Mouse (Mus musculus) kidney, embryonic 15.5 days (tissue): Measurements from ENCODE around the gene Fam102b. TPM values are rescaled to one million over a fixed set of nuclear protein-coding genes. Genes with fewer than 3 reads are reported as not detected.

Experiments used
- ATAC-seq: fragments of 200-750 bp; cut with Nextera tagmentation; replicated peaks from 2 replicates; pipeline ENCODE4 v1.8.0; 2017; ENCODE audit warnings: moderate TSS enrichment; ENCODE audit not compliant: low FRiP score
- H3K27ac ChIP-seq: fragments of 300-500 bp; sonication (generic); 2 replicates; pipeline ENCODE4 v1.5.1; 2015; ENCODE audit warnings: mild to moderate bottlenecking, inconsistent platforms
- H3K27me3 ChIP-seq: fragments of 300-500 bp; sonication (generic); 2 replicates; pipeline ENCODE4 v1.6.1; 2015; ENCODE audit warnings: inconsistent platforms
- H3K36me3 ChIP-seq: fragments of 300-500 bp; sonication (generic); 2 replicates; pipeline ENCODE4 v1.6.1; 2015; ENCODE audit warnings: inconsistent platforms
- H3K4me1 ChIP-seq: fragments of 300-500 bp; sonication (generic); 2 replicates; pipeline ENCODE4 v1.6.1; 2015; ENCODE audit warnings: inconsistent platforms
- H3K4me2 ChIP-seq: fragments of 300-500 bp; sonication (generic); 2 replicates; pipeline ENCODE4 v1.6.1; 2015; ENCODE audit warnings: moderate library complexity, mild to moderate bottlenecking, inconsistent platforms
- H3K4me3 ChIP-seq: fragments of 300-500 bp; sonication (generic); replicated peaks from 2 replicates; pipeline ENCODE4 v1.5.1; 2015; ENCODE audit warnings: mild to moderate bottlenecking, inconsistent platforms
- H3K9ac ChIP-seq: fragments of 300-500 bp; sonication (generic); 2 replicates; pipeline ENCODE4 v1.6.1; 2015; ENCODE audit warnings: mild to moderate bottlenecking, inconsistent platforms
- H3K9me3 ChIP-seq: fragments of 300-500 bp; sonication (generic); replicated peaks from 2 replicates; pipeline ENCODE4 v1.6.1; 2016; ENCODE audit warnings: inconsistent platforms
- WGBS: fragments of 180-500 bp; shearing (Covaris S2); methylation state at CpG from one replicate; pipeline ENCODE4 v1.1.7; 2015; ENCODE audit warnings: mixed read lengths; 5-methylcytosine and 5-hydroxymethylcytosine counted together
- polyA plus RNA-seq: library from polyadenylated mRNA; unstranded; fragments of >200 nt; fragmentation: Nextera tagmentation; extraction: Ambion mirVana; gene quantifications from 2 replicates; pipeline ENCODE4 v1.2.1, GENCODE M21; 2015

Gene Fam102b
- polyA plus RNA-seq, 1 experiment from 2014 or later = 4.7 TPM

DNA sequence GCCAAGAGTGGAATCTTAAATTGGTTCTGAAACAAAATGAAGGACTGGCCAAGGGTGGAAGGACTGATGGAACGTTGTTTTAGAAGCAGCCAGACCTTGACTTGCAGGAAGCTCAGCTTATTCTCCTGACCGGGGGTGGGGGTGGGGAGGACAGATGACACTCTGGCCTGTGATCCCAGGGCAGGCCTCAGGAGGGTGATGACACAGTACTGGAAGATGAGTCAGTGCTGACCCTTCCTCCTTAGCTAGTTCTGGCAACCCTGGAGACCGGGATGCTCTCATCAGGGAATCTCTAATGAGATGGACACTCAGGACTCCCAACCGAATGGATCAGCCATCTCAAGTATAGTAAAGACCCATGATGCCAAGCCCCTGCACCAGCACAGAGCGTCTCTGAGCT lies 21.6 kb downstream of the Fam102b start:
- whole genome bisulfite sequencing = 74% methylated on average over 5 of the region's 5 CpGs
- Histone ChIP-seq H3K9ac (no peak overlapping the region), H3K9me3 (no peaks in the 10 kb centered on the region), H3K27me3 (no peaks in the 10 kb centered on the region), H3K4me2 (no peak overlapping the region), H3K4me3 (no peak overlapping the region), H3K4me1 (peaks cover 6% of the 10 kb centered on the region; the same call in 1 of the 2 replicates), H3K36me3 (peaks cover 13% of the 10 kb centered on the region), H3K27ac (no peak overlapping the region)
- ATAC-seq = no peak

DNA sequence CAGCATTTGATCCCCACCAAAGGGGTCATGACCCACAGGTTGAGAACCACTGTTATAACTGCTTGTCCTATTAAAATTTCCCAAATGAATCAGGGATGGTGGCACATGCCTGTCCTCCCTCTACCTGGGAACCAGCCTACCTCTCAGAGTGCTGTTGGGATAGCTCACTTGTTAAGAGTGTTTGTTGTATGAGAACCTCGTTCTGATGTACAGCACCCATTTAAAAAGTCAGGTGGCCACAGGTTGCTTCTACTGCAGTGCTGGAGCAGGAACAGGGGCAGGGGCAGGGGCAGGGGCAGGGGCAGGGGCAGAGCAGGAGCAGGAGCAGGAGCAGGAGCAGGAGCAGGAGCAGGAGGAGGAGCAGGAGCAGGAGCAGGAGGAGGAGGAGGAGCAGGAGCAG lies 28.2 kb downstream of the Fam102b start:
- Histone ChIP-seq H3K36me3 (peaks cover 20% of the 10 kb centered on the region), H3K27ac (no peak overlapping the region), H3K4me1 (no peaks in the 10 kb centered on the region), H3K4me2 (no peak overlapping the region), H3K27me3 (no peaks in the 10 kb centered on the region), H3K9me3 (no peaks in the 10 kb centered on the region), H3K4me3 (no peak overlapping the region), H3K9ac (no peak overlapping the region)
- ATAC-seq = no peak
- WGBS = 88% methylated on average over 1 of the region's 1 CpGs

DNA sequence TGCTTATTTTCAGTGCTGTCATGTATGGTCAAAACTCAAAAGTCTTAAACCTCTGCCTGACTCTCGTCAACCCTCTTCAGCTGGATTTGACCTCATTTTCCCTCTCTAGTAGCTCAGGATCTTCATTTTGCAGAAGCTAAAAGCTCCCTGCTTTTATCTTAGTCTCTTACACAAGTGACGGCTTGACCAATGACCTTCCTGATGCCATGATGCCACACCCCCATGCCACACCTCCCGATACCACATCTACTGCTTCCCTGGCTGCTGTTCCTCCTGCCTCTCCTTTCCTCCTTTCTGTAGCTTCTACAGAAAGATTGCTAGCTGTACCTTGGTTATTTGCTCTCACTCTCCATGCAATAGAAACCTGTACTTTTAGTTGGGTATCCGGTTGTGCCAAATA lies 29.6 kb downstream of the Fam102b start:
- Histone ChIP-seq H3K9me3 (no peaks in the 10 kb centered on the region), H3K27ac (no peak overlapping the region), H3K4me1 (no peaks in the 10 kb centered on the region), H3K4me2 (no peak overlapping the region), H3K4me3 (no peak overlapping the region), H3K36me3 (peaks cover 20% of the 10 kb centered on the region), H3K9ac (no peak overlapping the region), H3K27me3 (no peaks in the 10 kb centered on the region)
- no peak for ATAC-seq
- 71% methylated on average over 4 of the region's 4 CpGs for WGBS

DNA sequence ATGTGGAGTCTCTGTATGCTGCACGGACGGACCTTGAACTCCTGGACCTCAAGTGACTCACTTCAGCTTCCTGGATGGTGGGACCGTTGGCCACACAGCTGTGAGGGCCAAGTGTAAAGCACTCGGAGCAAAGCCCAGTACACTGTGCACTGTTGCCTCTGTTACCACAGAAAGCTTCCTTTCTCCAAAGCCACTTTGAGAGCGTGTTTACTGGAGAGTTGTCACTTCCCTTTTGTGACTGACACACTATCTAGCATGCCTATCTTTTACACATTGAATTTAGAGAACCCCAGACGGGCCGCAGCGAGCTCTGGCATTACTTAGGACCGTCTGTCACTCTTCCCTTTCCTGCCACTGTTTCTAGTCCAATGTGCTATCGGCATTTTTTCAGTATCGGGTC lies 30.1 kb downstream of the Fam102b start:
- Histone ChIP-seq H3K4me1 (no peaks in the 10 kb centered on the region), H3K36me3 (peaks cover 19% of the 10 kb centered on the region), H3K4me2 (no peak overlapping the region), H3K9me3 (no peaks in the 10 kb centered on the region), H3K4me3 (no peak overlapping the region), H3K27ac (no peak overlapping the region), H3K9ac (no peak overlapping the region), H3K27me3 (no peaks in the 10 kb centered on the region)
- no peak for ATAC-seq
- 74% methylated on average over 11 of the region's 11 CpGs for WGBS

GRCm38 (mm10) chr3:108995379-108995778 lies 32.0 kb downstream of the Fam102b start:
- H3K36me3 ChIP-seq = peaks cover 18% of the 10 kb centered on the region; the same call in 1 of the 2 replicates
- H3K9me3 ChIP-seq = no peaks in the 10 kb centered on the region
- 80% methylated on average over 2 of the region's 2 CpGs for WGBS
- no peak for ATAC-seq
- no peaks in the 10 kb centered on the region for H3K4me1 ChIP-seq
- no peak overlapping the region for H3K4me3 ChIP-seq
- H3K4me2 ChIP-seq = no peak overlapping the region
- H3K27ac ChIP-seq = no peak overlapping the region
- no peak overlapping the region for H3K9ac ChIP-seq
- H3K27me3 ChIP-seq = no peaks in the 10 kb centered on the region

GRCm38 (mm10) chr3:108994477-108994876 lies 32.9 kb downstream of the Fam102b start:
- Histone ChIP-seq H3K27ac (no peak overlapping the region), H3K4me2 (no peak overlapping the region), H3K27me3 (no peaks in the 10 kb centered on the region), H3K36me3 (peaks cover 14% of the 10 kb centered on the region; the same call in 1 of the 2 replicates), H3K4me3 (no peak overlapping the region), H3K9ac (no peak overlapping the region), H3K9me3 (no peaks in the 10 kb centered on the region), H3K4me1 (no peaks in the 10 kb centered on the region)
- no peak for ATAC-seq
- 89% methylated on average over 2 of the region's 2 CpGs for WGBS

GRCm38 (mm10) chr3:108989971-108990548 lies 37.3 kb downstream of the Fam102b start:
- peaks cover 26% of the 10 kb centered on the region; the same call in 1 of the 2 replicates for H3K36me3 ChIP-seq
- H3K27ac ChIP-seq = no peak overlapping the region
- no peak overlapping the region for H3K4me3 ChIP-seq
- no peak overlapping the region for H3K4me2 ChIP-seq
- WGBS = 83% methylated on average over 9 of the region's 9 CpGs
- H3K9me3 ChIP-seq = no peaks in the 10 kb centered on the region
- no peak for ATAC-seq
- no peaks in the 10 kb centered on the region for H3K4me1 ChIP-seq
- no peaks in the 10 kb centered on the region for H3K27me3 ChIP-seq
- H3K9ac ChIP-seq = no peak overlapping the region

GRCm38 (mm10) chr3:108987009-108987659 lies 40.3 kb downstream of the Fam102b start:
- Histone ChIP-seq H3K4me1 (no peaks in the 10 kb centered on the region), H3K4me3 (no peak overlapping the region), H3K27ac (no peak overlapping the region), H3K9ac (no peak overlapping the region), H3K27me3 (no peaks in the 10 kb centered on the region), H3K9me3 (no peaks in the 10 kb centered on the region), H3K36me3 (peaks cover 28% of the 10 kb centered on the region; the same call in 1 of the 2 replicates), H3K4me2 (no peak overlapping the region)
- no peak for ATAC-seq
- 82% methylated on average over 12 of the region's 12 CpGs for WGBS

DNA sequence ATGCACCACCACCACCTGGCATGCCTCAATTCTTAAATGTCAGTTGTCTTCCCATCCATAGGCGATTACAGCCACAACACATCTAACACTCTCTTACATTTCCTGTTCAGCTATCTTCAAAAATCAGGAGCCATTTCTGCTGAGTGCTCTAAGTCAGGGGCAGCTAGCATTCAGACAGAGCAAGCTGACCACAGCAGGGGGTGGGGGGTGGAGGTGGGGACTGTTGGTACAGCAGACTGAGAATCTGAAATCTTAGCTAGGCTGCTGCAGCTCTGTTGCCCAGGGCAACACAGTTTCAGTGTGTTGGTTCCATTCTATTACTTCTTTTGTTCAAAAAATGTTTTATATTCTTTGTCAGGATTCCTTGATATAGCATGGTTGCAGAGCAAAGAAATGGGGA lies 40.9 kb downstream of the Fam102b start:
- Histone ChIP-seq H3K27me3 (no peaks in the 10 kb centered on the region), H3K4me1 (no peaks in the 10 kb centered on the region), H3K9me3 (no peaks in the 10 kb centered on the region), H3K9ac (no peak overlapping the region), H3K4me2 (no peak overlapping the region), H3K4me3 (no peak overlapping the region), H3K27ac (no peak overlapping the region), H3K36me3 (peaks cover 23% of the 10 kb centered on the region; the same call in 1 of the 2 replicates)
- 90% methylated on average over 1 of the region's 1 CpGs for WGBS
- ATAC-seq = no peak

- Histone ChIP-seq H3K27ac (no peak overlapping the region), H3K4me3 (no peak overlapping the region), H3K4me2 (no peak overlapping the region), H3K36me3 (peaks cover 35% of the 10 kb centered on the region), H3K9me3 (no peaks in the 10 kb centered on the region), H3K4me1 (no peaks in the 10 kb centered on the region), H3K27me3 (no peaks in the 10 kb centered on the region), H3K9ac (no peak overlapping the region)
- WGBS = 71% methylated on average over 5 of the region's 5 CpGs
- ATAC-seq = no peak
Observed at GRCm38 (mm10) chr3:108983989-108984388, 43.4 kb downstream of the Fam102b start.

- ATAC-seq = no peak
- WGBS = 83% methylated on average over 6 of the region's 6 CpGs
Observed at GRCm38 (mm10) chr3:108981946-108982345, 45.5 kb downstream of the Fam102b start.

GRCm38 (mm10) chr3:108977340-108978030 lies 49.9 kb downstream of the Fam102b start:
- ATAC-seq = no peak
- Histone ChIP-seq H3K9me3 (no peaks in the 10 kb centered on the region), H3K9ac (no peak overlapping the region), H3K4me2 (no peak overlapping the region), H3K27me3 (no peaks in the 10 kb centered on the region), H3K4me3 (no peak overlapping the region), H3K4me1 (0 out of 2 replicates have a peak, but pooled peaks cover 4% of the 10 kb centered on the region), H3K36me3 (peaks cover 37% of the 10 kb centered on the region), H3K27ac (no peak overlapping the region)
- 95% methylated on average over 13 of the region's 13 CpGs for WGBS

More at GRCm38 (mm10) chr3:108981946-108982345, 45.5 kb downstream of the Fam102b start:
- H3K27me3 ChIP-seq = no peaks in the 10 kb centered on the region
- H3K4me1 ChIP-seq = no peaks in the 10 kb centered on the region
- H3K27ac ChIP-seq = no peak overlapping the region
- H3K9ac ChIP-seq = no peak overlapping the region
- no peak overlapping the region for H3K4me2 ChIP-seq
- H3K9me3 ChIP-seq = no peaks in the 10 kb centered on the region
- peaks cover 42% of the 10 kb centered on the region for H3K36me3 ChIP-seq
- no peak overlapping the region for H3K4me3 ChIP-seq
